Mouse (Mus musculus) myocyte (in vitro differentiated cells): ENCODE results near the gene Hpcal4.

Source experiments
- MYOD1 ChIP-seq, 3 experiments: IDR thresholded peaks; one replicate each; pipeline ENCODE4 v1.6.1; 2011; ENCODE audit warnings: control low read depth in 2 of 3, low read depth in 2 of 3, mild to moderate bottlenecking in 2 of 3, moderate library complexity in 1 of 3; ENCODE audit not compliant: insufficient read length in 2 of 3, control insufficient read depth in 1 of 3
- POLR2A ChIP-seq: IDR thresholded peaks from one replicate; pipeline ENCODE4 v1.6.1; 2011; ENCODE audit warnings: low read depth, mild to moderate bottlenecking, control low read depth, moderate library complexity; ENCODE audit not compliant: insufficient read length

GRCm38 (mm10) chr4:123139513-123140154, 43.4 kb upstream of the Hpcal4 start, which contains the start of gene Ppie:
- TF ChIP-seq POLR2A (peak; percentile 91), MYOD1 (IDR thresholded peaks at IDR 0.05; ENCODE audit: control insufficient read depth in 1 of 3, insufficient read length in 2 of 3, low read depth in 2 of 3) (no peak)
